Mouse (Mus musculus): ENCODE measurements around the gene Nadsyn1.
A peak's percentile ranks its signal among the peaks of the same experiment; 100 is the strongest.

Gene Nadsyn1

DNA sequence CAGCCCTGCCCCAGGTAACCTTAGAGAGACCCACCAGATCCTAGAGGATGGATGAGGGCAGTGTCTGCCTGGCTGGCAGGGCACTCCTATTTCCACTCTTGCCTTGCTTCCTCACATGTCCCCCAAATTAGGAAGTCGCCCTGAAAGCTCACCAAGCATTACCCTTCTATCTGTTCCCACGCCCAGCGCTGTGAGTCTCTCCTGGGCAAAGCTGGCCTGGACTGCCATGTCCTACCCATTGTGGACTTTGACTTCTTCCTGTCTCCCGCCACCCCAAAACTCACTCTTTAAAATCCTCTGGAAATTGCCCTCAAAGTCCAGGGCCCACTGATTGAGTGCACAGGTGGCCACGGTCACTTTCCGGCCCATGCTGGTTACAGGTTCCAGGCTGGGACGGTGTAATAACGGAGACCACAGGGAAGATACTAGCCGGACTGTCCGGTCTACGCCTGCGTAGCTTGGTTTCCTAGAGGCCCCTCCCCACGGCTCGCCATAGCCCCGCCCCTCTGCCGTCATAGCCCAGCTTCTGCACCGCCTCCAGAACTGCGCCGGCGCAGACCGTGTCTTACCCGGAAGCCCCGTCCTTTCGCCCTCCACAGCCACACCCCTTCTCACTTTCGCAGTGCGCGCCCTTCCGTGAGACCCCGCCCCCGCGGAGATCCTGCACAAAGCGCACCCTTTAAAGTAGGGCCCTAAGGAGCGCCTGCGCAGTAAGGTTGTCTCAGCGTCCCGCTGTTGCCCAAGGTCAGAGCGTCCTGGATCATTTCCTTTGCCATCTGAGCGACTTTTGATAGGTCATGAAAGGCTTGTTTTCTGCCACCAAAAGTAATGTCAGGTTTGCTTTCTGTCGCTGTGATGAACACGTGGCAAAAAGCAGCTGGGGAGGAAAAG is at the start of gene Nadsyn1, which contains the start of gene Dhcr7:
Nadsyn1 (minus strand) TSS at position 475 of the 891 bp plus-strand sequence.
Dhcr7 (plus strand) TSS at position 771 of the 891 bp plus-strand sequence.
- peak; percentile 100 for DNase-seq

- DNase-seq: no peak
Measured at GRCm38 (mm10) chr7:143868874-143869273, 46.2 kb upstream of the Nadsyn1 start.

GRCm38 (mm10) chr7:143866538-143866937 is 43.9 kb upstream of the Nadsyn1 start, which contains the start of gene Gm498:
Gm498 (plus strand) TSS chr7:143866838.
- no peak for DNase-seq

GRCm38 (mm10) chr7:143848768-143849482 is 26.3 kb upstream of the Nadsyn1 start:
- no peak for DNase-seq

DNA sequence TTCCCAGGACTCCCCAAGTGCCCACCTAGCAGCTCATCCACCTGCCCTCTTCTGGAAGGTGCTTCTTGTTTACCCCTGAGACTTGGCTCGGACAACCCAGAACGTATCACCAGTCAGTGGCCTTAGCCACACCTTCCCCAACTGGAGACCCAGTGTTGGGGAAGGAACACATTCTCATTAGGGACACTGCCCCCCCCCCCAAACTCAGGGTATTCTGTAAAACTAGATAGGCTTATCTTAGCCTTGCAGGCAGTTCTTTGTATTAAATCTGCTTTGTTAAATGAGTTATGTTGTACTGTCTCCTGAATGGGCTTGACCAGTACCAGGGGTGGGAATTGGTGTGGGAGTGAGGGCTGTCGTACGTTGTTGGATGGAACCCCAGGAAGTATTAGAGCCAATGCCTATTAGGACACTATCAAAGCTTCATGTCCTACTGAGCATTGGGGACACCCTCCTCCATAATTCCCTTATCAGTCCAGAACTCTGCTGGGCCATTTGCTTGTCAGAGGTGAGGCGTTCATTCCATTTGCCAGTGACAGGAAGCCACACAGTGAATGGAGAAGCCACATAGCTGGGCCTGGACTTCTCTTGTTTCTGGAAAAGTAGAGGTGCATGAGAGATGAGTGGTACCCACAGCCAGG is 25.6 kb upstream of the Nadsyn1 start:
- DNase-seq: no peak

DNA sequence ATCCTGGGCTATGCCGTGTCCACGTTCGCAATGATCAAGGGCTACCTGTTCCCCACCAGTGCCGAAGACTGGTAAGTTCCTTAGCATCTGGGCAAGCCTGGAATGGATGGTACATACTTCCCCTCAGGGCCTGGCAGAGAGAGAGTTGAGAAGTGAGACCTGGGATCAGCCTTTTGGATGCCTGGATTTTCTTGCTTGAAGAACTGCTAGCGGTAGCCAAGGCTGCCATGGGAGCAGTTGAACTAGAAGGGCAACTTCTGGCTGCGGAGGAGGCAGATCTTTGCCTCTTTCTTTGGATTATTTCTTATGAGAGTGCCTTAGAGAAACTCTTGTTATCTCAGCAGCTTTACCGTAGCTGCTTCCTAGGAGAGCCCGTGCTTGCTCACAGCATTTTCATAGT is 18.7 kb upstream of the Nadsyn1 start:
- no peak for DNase-seq

GRCm38 (mm10) chr7:143840121-143840520 is 17.5 kb upstream of the Nadsyn1 start:
- DNase-seq: no peak

DNA sequence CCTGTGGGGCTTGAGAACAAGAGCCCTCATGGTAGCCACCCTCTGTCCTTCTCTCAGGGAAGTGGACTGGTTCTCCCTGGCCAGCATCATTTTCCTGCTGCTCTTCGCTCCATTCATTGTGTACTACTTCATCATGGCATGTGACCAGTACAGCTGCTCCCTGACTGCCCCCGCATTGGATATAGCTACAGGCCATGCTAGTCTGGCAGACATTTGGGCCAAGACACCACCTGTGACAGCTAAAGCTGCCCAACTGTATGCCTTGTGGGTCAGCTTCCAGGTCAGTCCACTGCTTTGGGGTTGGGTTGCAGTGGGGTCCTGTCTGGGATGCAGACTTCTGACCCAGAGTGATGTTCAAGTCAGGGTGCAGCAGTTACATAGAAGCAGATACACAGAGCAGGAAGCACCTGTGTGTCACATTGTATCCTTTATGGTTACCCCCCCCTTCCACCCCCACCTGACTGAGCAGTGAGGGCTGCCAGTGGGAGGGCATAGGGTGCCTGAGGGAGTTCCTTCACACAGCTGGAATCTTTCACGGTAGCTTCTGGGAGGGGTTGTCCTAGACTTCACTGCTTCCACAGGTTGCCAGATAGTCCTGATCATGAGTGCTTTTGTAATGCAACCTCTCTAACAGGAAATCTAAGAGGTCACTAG is 15.2 kb upstream of the Nadsyn1 start:
- DNase-seq: peak; percentile 52

DNA sequence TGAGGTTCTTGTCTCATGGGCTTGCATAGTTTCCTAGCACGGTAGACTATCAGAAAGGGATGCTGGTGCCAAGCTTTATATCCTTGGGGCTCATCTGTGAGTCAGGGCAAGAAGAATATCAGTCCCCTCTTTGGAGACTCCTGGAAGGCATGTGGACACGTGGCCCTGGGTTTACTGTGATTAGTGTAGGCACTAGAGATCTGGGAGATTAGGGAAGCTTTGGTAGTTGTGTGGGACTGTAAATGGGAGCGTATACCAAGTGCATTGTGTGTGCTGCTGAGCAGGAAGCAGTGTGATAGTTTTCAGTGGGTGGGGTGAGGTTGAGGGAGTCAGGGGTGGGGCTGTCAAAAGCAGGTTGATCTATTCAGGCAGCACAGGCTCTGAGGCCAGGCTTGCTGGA is 12.3 kb upstream of the Nadsyn1 start:
- peak; percentile 34 for DNase-seq

- DNase-seq: no peak
Measured at GRCm38 (mm10) chr7:143834316-143834715, 11.7 kb upstream of the Nadsyn1 start.

DNA sequence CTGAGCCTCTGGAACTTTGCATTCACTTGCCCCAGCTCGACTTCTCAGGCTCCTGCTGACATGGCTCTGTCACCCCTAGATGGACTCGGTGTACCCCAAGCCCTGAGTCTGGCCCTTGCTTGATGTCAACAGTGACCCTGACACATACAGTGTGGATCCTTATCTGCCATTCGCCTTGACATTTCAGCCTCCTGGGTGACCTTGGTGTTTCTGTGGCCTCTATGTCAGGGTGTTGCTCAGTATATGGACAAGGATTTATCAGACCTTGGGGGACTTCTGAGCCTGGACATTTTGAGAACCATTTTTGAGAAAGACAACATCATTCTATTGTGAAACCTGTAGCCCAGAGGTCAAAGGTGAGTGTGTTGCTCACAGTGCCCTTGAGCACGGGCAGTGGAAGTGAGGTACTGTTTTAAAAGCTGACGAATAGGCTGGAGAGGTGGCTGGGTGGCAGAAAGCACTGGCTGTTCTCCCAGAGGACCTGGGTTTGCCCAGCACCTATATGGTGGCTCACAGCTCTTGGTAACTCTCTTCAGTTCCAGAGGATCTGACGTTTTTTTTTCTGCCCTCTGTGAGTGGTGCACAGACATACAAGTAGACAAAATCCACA is 11.0 kb upstream of the Nadsyn1 start:
- no peak for DNase-seq

GRCm38 (mm10) chr7:143832611-143833010 is 10.0 kb upstream of the Nadsyn1 start:
- DNase-seq: no peak

DNA sequence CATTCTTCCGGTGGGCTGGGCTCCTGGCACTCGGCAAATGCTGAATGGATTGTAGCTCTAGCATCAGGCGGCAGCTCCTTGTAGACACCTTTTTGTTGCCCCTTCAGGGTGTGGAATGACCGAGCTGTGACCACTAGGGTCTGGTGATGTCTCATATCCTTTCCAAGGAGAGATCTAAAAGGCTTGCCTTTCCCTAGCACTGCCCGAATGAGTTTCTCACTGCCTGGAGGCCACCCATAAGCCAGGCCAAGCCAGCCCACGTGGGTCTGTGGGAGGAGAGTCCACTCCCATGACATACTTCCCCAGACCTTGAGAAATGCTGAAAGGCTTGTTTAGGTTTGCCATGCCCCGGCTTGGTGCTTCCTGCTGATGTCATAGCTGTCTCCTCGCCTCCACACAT is 9.5 kb upstream of the Nadsyn1 start:
- DNase-seq: no peak

GRCm38 (mm10) chr7:143830399-143830798 is 7.8 kb upstream of the Nadsyn1 start:
- DNase-seq: no peak

- peak; percentile 95 for DNase-seq
Measured at GRCm38 (mm10) chr7:143829504-143830331, 7.1 kb upstream of the Nadsyn1 start.

- DNase-seq: no peak
Measured at GRCm38 (mm10) chr7:143826985-143827384, 4.3 kb upstream of the Nadsyn1 start.

DNA sequence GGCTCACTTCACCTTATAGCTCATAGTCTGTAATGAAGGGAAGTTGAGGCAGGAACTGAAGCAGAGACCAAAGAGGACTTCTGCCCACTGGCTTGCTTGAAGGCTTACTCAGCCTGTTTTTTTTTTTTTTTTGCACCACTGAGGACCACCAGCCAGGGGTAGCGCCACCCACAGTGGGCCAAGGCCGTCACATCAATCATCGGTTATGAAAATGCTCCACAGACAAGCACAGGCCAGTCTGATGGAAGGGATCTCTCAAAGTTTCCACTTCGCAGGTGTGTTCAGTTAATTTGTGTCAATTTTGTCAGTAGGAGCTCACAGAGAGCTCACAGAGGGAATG is 587 bp upstream of the Nadsyn1 start:
- no peak for DNase-seq

DNA sequence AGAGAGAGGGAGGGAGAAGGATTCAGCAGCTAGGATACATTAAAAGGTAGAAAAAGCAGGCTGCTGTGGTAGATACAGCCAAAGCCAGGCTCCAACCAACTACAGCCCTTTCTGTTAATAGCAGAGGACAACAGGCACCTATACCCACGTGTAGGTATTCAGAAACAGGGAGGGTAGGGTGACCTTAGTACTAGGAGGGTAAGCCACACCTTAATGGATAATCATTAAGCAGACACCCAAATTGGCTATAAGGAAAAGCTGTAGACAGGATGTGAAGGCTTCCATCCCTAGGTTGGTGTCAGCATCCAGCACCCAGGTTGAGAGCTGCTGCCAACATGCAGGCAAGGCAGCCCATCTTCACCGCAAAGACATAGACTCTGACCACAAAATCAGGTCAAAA is 1.4 kb downstream of the Nadsyn1 start:
- no peak for DNase-seq

GRCm38 (mm10) chr7:143819201-143819600 is 3.4 kb downstream of the Nadsyn1 start:
- DNase-seq: no peak

GRCm38 (mm10) chr7:143808909-143809308 is 13.7 kb downstream of the Nadsyn1 start:
- peak; percentile 84 for DNase-seq

- no peak for DNase-seq
Measured at GRCm38 (mm10) chr7:143805199-143805624, 17.4 kb downstream of the Nadsyn1 start.
